Mouse (Mus musculus): ENCODE measurements around the gene Ahcyl1. TPM values are rescaled to one million over a fixed set of nuclear protein-coding genes. Genes with fewer than 3 reads are reported as not detected.
A peak's percentile ranks its signal among the peaks of the same experiment; 100 is the strongest.

Gene Ahcyl1
- total RNA-seq, 1 experiment from 2014 or later = 272 TPM

GRCm38 (mm10) chr3:107704371-107704705 is 8.0 kb upstream of the Ahcyl1 start:
- DNase-seq = no peak

- peak; percentile 30 for DNase-seq
Measured at GRCm38 (mm10) chr3:107703675-107704370, 7.5 kb upstream of the Ahcyl1 start.

GRCm38 (mm10) chr3:107701767-107702394 is 5.5 kb upstream of the Ahcyl1 start:
- no peak for DNase-seq

- no peak for DNase-seq
Measured at GRCm38 (mm10) chr3:107700625-107701024, 4.3 kb upstream of the Ahcyl1 start.

- no peak for DNase-seq
Measured at GRCm38 (mm10) chr3:107696910-107697309, 550 bp upstream of the Ahcyl1 start.

GRCm38 (mm10) chr3:107695219-107695947 is 977 bp downstream of the Ahcyl1 start:
- no peak for DNase-seq

- DNase-seq = no peak
Measured at GRCm38 (mm10) chr3:107694256-107694900, 2.0 kb downstream of the Ahcyl1 start.

- DNase-seq = peak; percentile 36
Measured at GRCm38 (mm10) chr3:107690366-107690765, 6.0 kb downstream of the Ahcyl1 start.

- no peak for DNase-seq
Measured at GRCm38 (mm10) chr3:107689245-107689644, 7.1 kb downstream of the Ahcyl1 start.

GRCm38 (mm10) chr3:107688236-107688635 is 8.1 kb downstream of the Ahcyl1 start:
- no peak for DNase-seq

- no peak for DNase-seq
Measured at GRCm38 (mm10) chr3:107686276-107686977, 9.9 kb downstream of the Ahcyl1 start.

GRCm38 (mm10) chr3:107685652-107686051 is 10.7 kb downstream of the Ahcyl1 start:
- DNase-seq = no peak

GRCm38 (mm10) chr3:107683587-107683986 is 12.8 kb downstream of the Ahcyl1 start:
- DNase-seq = no peak

GRCm38 (mm10) chr3:107680790-107681576 is 15.4 kb downstream of the Ahcyl1 start:
- DNase-seq = peak; percentile 43

GRCm38 (mm10) chr3:107671509-107671908 is 24.9 kb downstream of the Ahcyl1 start:
- DNase-seq = no peak

- DNase-seq = no peak
Measured at GRCm38 (mm10) chr3:107670500-107670899, 25.9 kb downstream of the Ahcyl1 start.

GRCm38 (mm10) chr3:107668786-107669185 is 27.6 kb downstream of the Ahcyl1 start:
- DNase-seq = no peak

GRCm38 (mm10) chr3:107667426-107667825 is 28.9 kb downstream of the Ahcyl1 start:
- DNase-seq = no peak

- no peak for DNase-seq
Measured at GRCm38 (mm10) chr3:107664641-107665040, 31.7 kb downstream of the Ahcyl1 start.

GRCm38 (mm10) chr3:107659000-107659399 is 37.4 kb downstream of the Ahcyl1 start:
- no peak for DNase-seq

- no peak for DNase-seq
Measured at GRCm38 (mm10) chr3:107656888-107657287, 39.5 kb downstream of the Ahcyl1 start.
